Mouse (Mus musculus) CD4-positive, CD25-positive, alpha-beta regulatory T cell, adult 2 months (primary cell): Measurements from ENCODE around the gene Cd3e.
"Not testable (repeated sequence)": the region's sequence is repeated elsewhere in the genome, so short reads cannot be mapped to it uniquely, and the experiment has no call there.

Experiments
- DNase-seq: peaks from one replicate; pipeline ENCODE4 v3.0.0-alpha.2; 2012; ENCODE audit warnings: low read depth, low spot score

The Cd3e gene

GRCm38 (mm10) chr9:45009180-45010078 is at the start of gene Cd3e:
TSS of gene Cd3e (minus strand) at chr9:45009627.
- peak; percentile 86 for DNase-seq

GRCm38 (mm10) chr9:45058304-45058940 is 49.0 kb upstream of the Cd3e start:
- DNase-seq = no peak

GRCm38 (mm10) chr9:45055082-45055713 is 45.8 kb upstream of the Cd3e start, which contains the start of gene Mpzl3:
TSS of gene Mpzl3 (plus strand) at chr9:45055186.
- DNase-seq = peak; percentile 94

GRCm38 (mm10) chr9:45050301-45050700 is 40.9 kb upstream of the Cd3e start:
- DNase-seq = no peak

- no peak for DNase-seq
These were observed 40.3 kb upstream of the Cd3e start for GRCm38 (mm10) chr9:45049731-45050130.

- peak; percentile 71 for DNase-seq
These were observed 39.1 kb upstream of the Cd3e start for GRCm38 (mm10) chr9:45048511-45048910.

- DNase-seq = no peak
These were observed 37.5 kb upstream of the Cd3e start for GRCm38 (mm10) chr9:45046973-45047372.

- peak; percentile 32 for DNase-seq
These were observed 33.5 kb upstream of the Cd3e start for GRCm38 (mm10) chr9:45042947-45043346.

GRCm38 (mm10) chr9:45042056-45042720 is 32.8 kb upstream of the Cd3e start:
- DNase-seq = peak; percentile 37

- DNase-seq = peak; percentile 36
These were observed 31.9 kb upstream of the Cd3e start for GRCm38 (mm10) chr9:45041131-45041838.

GRCm38 (mm10) chr9:45040066-45040845 is 30.8 kb upstream of the Cd3e start:
- no peak for DNase-seq

- no peak for DNase-seq
These were observed 30.1 kb upstream of the Cd3e start, which contains the start of gene Mpzl2 for GRCm38 (mm10) chr9:45039499-45039898. TSS of gene Mpzl2 (plus strand) at chr9:45039799.

GRCm38 (mm10) chr9:45037803-45038202 is 28.4 kb upstream of the Cd3e start:
- not testable (repeated sequence) for DNase-seq

GRCm38 (mm10) chr9:45034526-45034925 is 25.1 kb upstream of the Cd3e start:
- DNase-seq = no peak

GRCm38 (mm10) chr9:45032261-45032660 is 22.8 kb upstream of the Cd3e start:
- no peak for DNase-seq

GRCm38 (mm10) chr9:45030341-45030740 is 20.9 kb upstream of the Cd3e start:
- DNase-seq = no peak

- no peak for DNase-seq
These were observed 17.9 kb upstream of the Cd3e start for GRCm38 (mm10) chr9:45027376-45027775.

- no peak for DNase-seq
These were observed 14.8 kb upstream of the Cd3e start for GRCm38 (mm10) chr9:45024187-45024586.

GRCm38 (mm10) chr9:45023638-45024037 is 14.2 kb upstream of the Cd3e start:
- DNase-seq = no peak

- DNase-seq = peak; percentile 87
These were observed 13.4 kb upstream of the Cd3e start for GRCm38 (mm10) chr9:45022800-45023199.
